Mouse (Mus musculus) left cerebral cortex, adult 2 months (tissue): ENCODE measurements around the gene Mesp2. TPM values are rescaled to one million over a fixed set of nuclear protein-coding genes. Genes with fewer than 3 reads are reported as not detected.

Source experiments
- DNase-seq, 2 experiments: peaks; one replicate each; pipeline ENCODE4 v3.0.0; 2021 to 2022; ENCODE audit warnings: low spot score in 2 of 2, mixed read lengths in 1 of 2; ENCODE audit errors: extremely low spot score in 1 of 2
- H3K27ac ChIP-seq: fragments of 200-600 bp; 2 replicates; pipeline ENCODE4 v1.8.1; 2022
- H3K4me3 ChIP-seq: fragments of 200-600 bp; 2 replicates; pipeline ENCODE4 v1.8.1; 2022
- CTCF ChIP-seq: fragments of 200-600 bp; IDR thresholded peaks from 2 replicates; pipeline ENCODE4 v1.8.1; 2022; ENCODE audit warnings: antibody characterized with exemption, mild to moderate bottlenecking, moderate library complexity
- intact Hi-C: fragments of 180-260 bp; cut with DNase I; formaldehyde crosslinking; loops from one replicate; pipeline ENCODE4 v1.15.1; 2025
- total RNA-seq, 2 experiments: library from RNA; stranded (reverse); gene quantifications; 2 replicates each; pipeline ENCODE4 v1.2.3; 2021

Gene Mesp2
- total RNA-seq, 2 experiments from 2014 or later = 0.87 to 1.8 TPM

DNA sequence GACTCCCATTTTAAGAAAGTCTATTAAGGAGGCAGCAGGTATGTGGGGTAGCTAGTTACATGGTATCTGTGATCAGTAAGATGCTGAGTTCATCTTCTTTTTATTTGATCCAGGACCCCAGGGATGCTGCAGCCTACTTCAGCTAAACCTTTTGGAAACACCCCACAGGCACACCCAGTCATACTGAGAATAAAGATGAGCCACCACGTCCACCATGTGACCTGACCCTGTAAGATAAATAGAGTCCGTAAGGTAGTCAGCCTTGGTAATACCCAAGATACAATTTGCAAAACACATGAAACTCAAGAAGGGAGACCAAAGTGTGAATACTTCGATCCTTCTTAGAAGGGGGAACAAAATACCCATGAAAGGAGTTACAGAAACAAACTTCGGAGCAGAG is 45.8 kb downstream of the Mesp2 start:
- intact Hi-C loops = no loop called here
- no peak for TF ChIP-seq CTCF
- DNase-seq = no peak
- Histone ChIP-seq H3K4me3 (no peak overlapping the region), H3K27ac (no peak overlapping the region)

GRCm38 (mm10) chr7:79858202-79858934 is 47.8 kb downstream of the Mesp2 start:
- no peak overlapping the region for H3K4me3 ChIP-seq
- intact Hi-C loops = no loop called here
- H3K27ac ChIP-seq = no peak overlapping the region
- no peak for TF ChIP-seq CTCF
- no peak for DNase-seq

- intact Hi-C loops = no loop called here
- no peak for DNase-seq
- no peak overlapping the region for H3K27ac ChIP-seq
- no peak for TF ChIP-seq CTCF
- H3K4me3 ChIP-seq = no peak overlapping the region
Measured at GRCm38 (mm10) chr7:79858956-79859630, 48.6 kb downstream of the Mesp2 start.

- H3K27ac ChIP-seq = no peak within 1 kb of the TSS
- DNase-seq = no peak
- intact Hi-C loops = no loop called here
- no peak for TF ChIP-seq CTCF
- no peak within 1 kb of the TSS for H3K4me3 ChIP-seq
Measured at GRCm38 (mm10) chr7:79860811-79861210, 50.3 kb downstream of the Mesp2 start, which contains the start of gene Anpep. Anpep (minus strand) TSS chr7:79861059.

GRCm38 (mm10) chr7:79861794-79862193 is 51.3 kb downstream of the Mesp2 start:
- H3K4me3 ChIP-seq = no peak overlapping the region
- no peak for TF ChIP-seq CTCF
- DNase-seq = no peak
- intact Hi-C loops = no loop called here
- H3K27ac ChIP-seq = no peak overlapping the region

Other genes starting within 250 kb of the Mesp2 start
- 1 to 10 TPM; 1.7 to 2.2 TPM for gene Rhcg, start 193.1 kb upstream of the Mesp2 start, total RNA-seq
- under 1 TPM in 1 of 2 experiments, not detected in 1; 0.11 TPM for gene Ticrr, start 150.5 kb upstream of the Mesp2 start, total RNA-seq
- gene Kif7, start 95.0 kb upstream of the Mesp2 start, total RNA-seq = 1 to 10 TPM; 1.4 to 1.7 TPM
- gene Plin1, start 77.8 kb upstream of the Mesp2 start, total RNA-seq = not detected
- gene Pex11a, start 67.6 kb upstream of the Mesp2 start, total RNA-seq = 10 to 100 TPM; 10.1 to 11.5 TPM
- gene Wdr93, start 67.6 kb upstream of the Mesp2 start, total RNA-seq = under 1 TPM in 1 of 2 experiments, not detected in 1; 0.35 TPM
- under 1 TPM in 1 of 2 experiments, not detected in 1; 0.27 TPM for gene Mesp1, start 16.9 kb upstream of the Mesp2 start, total RNA-seq
- 1 to 10 TPM; 2.9 to 7.0 TPM for gene Anpep, start 50.3 kb downstream of the Mesp2 start, total RNA-seq
- gene Ap3s2, start 109.9 kb downstream of the Mesp2 start, total RNA-seq = 10 to 100 TPM; 37.5 to 46.0 TPM
- 10 to 100 TPM in 1 of 2 experiments, 1 to 10 TPM in 1; 9.8 to 11.7 TPM for gene Arpin, start 124.6 kb downstream of the Mesp2 start, total RNA-seq
- 10 to 100 TPM; 18.9 to 21.7 TPM for gene Zfp710, start 214.1 kb downstream of the Mesp2 start, total RNA-seq